In genomic region chr3:97294334-97294733, GRCm38 (mm10) we compare ENCODE assay signal across 18 mouse cellular contexts. TPM values are rescaled to one million over a fixed set of nuclear protein-coding genes. Genes with fewer than 3 reads are reported as not detected.
A peak's percentile ranks its signal among the peaks of the same experiment; 100 is the strongest.
DNase-seq lines count a peak whose midpoint lies in the region; ATAC-seq and TF ChIP-seq lines count a peak whose summit lies in the region.
"Had no signal": no experiment of that assay in that cellular context is flagged by ENCODE, and none has a peak within 500 bp of the region (broad histone marks: within the 10 kb centered on the region; RNA-seq: fewer than 3 reads in every experiment).

No protein-coding gene starts in this region.

- no peak for DNase-seq in kidney, postnatal 10 days
- peak; percentile 61 for DNase-seq in CD4-positive, CD25-positive, alpha-beta regulatory T cell, adult 2 months (ENCODE audit: low read depth, low spot score)
- peak; percentile 39 for DNase-seq in brain, adult 2 months (ENCODE audit: low read depth, low spot score)
- DNase-seq in thymus, postnatal 10 days (ENCODE audit: low spot score in 2 of 2): peak; percentile 17 to 22
- DNase-seq in layer of hippocampus, adult 9-11 months: no peak
- DNase-seq in heart, adult 2 months: no peak
- DNase-seq in hindbrain, postnatal 0 days (ENCODE audit: low spot score): no peak
- DNase-seq: adrenal gland, postnatal 14 days; cerebellum, adult 9-11 months; midbrain, embryonic 14.5 days; retina, postnatal 1 day had no signal

- no peaks in the 10 kb centered on the region for H3K9me3 ChIP-seq in kidney, embryonic 16.5 days (ENCODE audit: low read length)
- no peaks in the 10 kb centered on the region for H3K9me3 ChIP-seq in hindbrain, postnatal 0 days (ENCODE audit: low read length)
- H3K9me3 ChIP-seq: limb, embryonic 13.5 days; liver, embryonic 15.5 days had no signal

- TF ChIP-seq EP300 in heart, adult 2 months (IDR thresholded peaks at IDR 0.05; ENCODE audit: insufficient read depth, low read depth, low read length): no peak

- H3K27ac ChIP-seq in kidney, embryonic 16.5 days (ENCODE audit: low read length): 0 out of 2 replicates have a peak overlapping the region, but pooled peaks have one; percentile 11
- H3K27ac ChIP-seq in heart, adult 2 months: no peak overlapping the region
- no peak overlapping the region for H3K27ac ChIP-seq in hindbrain, postnatal 0 days
- H3K27ac ChIP-seq: limb, embryonic 13.5 days; liver, embryonic 15.5 days; stomach, postnatal 0 days had no signal

- H3K4me2 ChIP-seq in kidney, embryonic 16.5 days (replicated peaks; ENCODE audit: low read depth, low read length): no peak overlapping the region
- H3K4me2 ChIP-seq in hindbrain, postnatal 0 days (ENCODE audit: low read depth, low read length): no peak overlapping the region
- H3K4me2 ChIP-seq: limb, embryonic 13.5 days; liver, embryonic 15.5 days had no signal

- TF ChIP-seq POLR2A in heart, adult 2 months (IDR thresholded peaks at IDR 0.05; ENCODE audit: insufficient read depth, low read depth, low read length): no peak

- no peak overlapping the region for H3K4me3 ChIP-seq in kidney, embryonic 16.5 days (ENCODE audit: low read length)
- H3K4me3 ChIP-seq in heart, adult 2 months: no peak overlapping the region
- H3K4me3 ChIP-seq in hindbrain, postnatal 0 days (ENCODE audit: low read length): no peak overlapping the region
- H3K4me3 ChIP-seq: limb, embryonic 13.5 days; liver, embryonic 15.5 days; myocyte had no signal

- no peaks in the 10 kb centered on the region for H3K36me3 ChIP-seq in kidney, embryonic 16.5 days (ENCODE audit: insufficient read depth, low read length)
- H3K36me3 ChIP-seq in heart, adult 2 months (ENCODE audit: control insufficient read depth, insufficient read depth, low read length): no peaks in the 10 kb centered on the region
- H3K36me3 ChIP-seq in hindbrain, postnatal 0 days (ENCODE audit: insufficient read depth, low read length): no peaks in the 10 kb centered on the region
- H3K36me3 ChIP-seq: limb, embryonic 13.5 days; liver, embryonic 15.5 days had no signal

- H3K4me1 ChIP-seq in kidney, embryonic 16.5 days (ENCODE audit: insufficient read depth, low read length): peaks cover 35% of the 10 kb centered on the region
- peaks cover 2% of the 10 kb centered on the region for H3K4me1 ChIP-seq in heart, adult 2 months (ENCODE audit: control insufficient read depth, insufficient read depth, low read length)
- peaks cover 15% of the 10 kb centered on the region for H3K4me1 ChIP-seq in hindbrain, postnatal 0 days (ENCODE audit: insufficient read depth, low read length)

- TF ChIP-seq CTCF in heart, adult 2 months (IDR thresholded peaks at IDR 0.05): no peak
- no peak for TF ChIP-seq CTCF in hindbrain, postnatal 0 days (IDR thresholded peaks at IDR 0.05; ENCODE audit: low read depth)

- no peak overlapping the region for H3K9ac ChIP-seq in kidney, embryonic 16.5 days (replicated peaks; ENCODE audit: low read length)
- no peak overlapping the region for H3K9ac ChIP-seq in heart, adult 2 months (ENCODE audit: low read depth, low read length)
- H3K9ac ChIP-seq in hindbrain, postnatal 0 days (replicated peaks; ENCODE audit: low read length): no peak overlapping the region
- H3K9ac ChIP-seq: limb, embryonic 13.5 days; liver, embryonic 15.5 days had no signal

- ATAC-seq in kidney, embryonic 16.5 days (ENCODE audit: low FRiP score, low TSS enrichment): no peak
- ATAC-seq in hindbrain, postnatal 0 days: no peak
- ATAC-seq: lung, postnatal 0 days had no signal

- H3K79me2 ChIP-seq in heart, adult 2 months (replicated peaks; ENCODE audit: control insufficient read depth, insufficient read depth, low read length): no peaks in the 10 kb centered on the region

- intact Hi-C loops in heart, adult 2 months (cut with DNase I): no loop called here

- H3K27me3 ChIP-seq in kidney, embryonic 16.5 days (ENCODE audit: insufficient read depth, low read length): no peaks in the 10 kb centered on the region
- no peaks in the 10 kb centered on the region for H3K27me3 ChIP-seq in heart, adult 2 months (ENCODE audit: control insufficient read depth, insufficient read depth, low read length)
- no peaks in the 10 kb centered on the region for H3K27me3 ChIP-seq in hindbrain, postnatal 0 days (ENCODE audit: insufficient read depth, low read length)
- H3K27me3 ChIP-seq: CH12.LX; limb, embryonic 13.5 days had no signal

- 57% methylated on average over 9 of the region's 9 CpGs for WGBS in kidney, embryonic 16.5 days
- 62% methylated on average over 9 of the region's 9 CpGs for WGBS in heart, adult 2 months
- 78% methylated on average over 9 of the region's 9 CpGs for WGBS in hindbrain, postnatal 0 days

RNA-seq across cellular contexts. Expression of gene Bcl9, which starts 3.4 kb away (rescaled TPM):
- 60.8 and 68.7 TPM in 2 replicates for polyA plus RNA-seq in kidney, embryonic 16.5 days (2015; fragmentation: Nextera tagmentation; extraction: Ambion mirVana)
- 10 to 100 TPM; 14.3 to 22.4 TPM for total RNA-seq in heart, adult 2 months (2021)
- 15.3 and 18.0 TPM in 2 replicates for polyA plus RNA-seq in heart, adult 2 months (2012; rRNA removed)
- 30.3 and 84.8 TPM in 2 replicates for total RNA-seq in hindbrain, postnatal 0 days (2014; rRNA removed)
- 49.9 and 53.8 TPM in 2 replicates for polyA plus RNA-seq in hindbrain, postnatal 0 days (2015; fragmentation: Nextera tagmentation; extraction: Ambion mirVana)

Comparison
In these comparisons a context has a peak if more than half of its experiments do, and no peak if none do; other contexts are left out.
1. DNase-seq: peak in CD4-positive, CD25-positive, alpha-beta regulatory T cell, adult 2 months (single experiment), brain, adult 2 months (single experiment) and thymus, postnatal 10 days (2 of 2); none in kidney, postnatal 10 days (single experiment), layer of hippocampus, adult 9-11 months (single experiment), heart, adult 2 months (0 of 2) and hindbrain, postnatal 0 days (single experiment).